Mouse (Mus musculus) embryonic fibroblast, embryonic 13.5 days (primary cell): ENCODE data around the gene Gse1.

Source experiments
- CTCF ChIP-seq: IDR thresholded peaks from 2 replicates; pipeline ENCODE4 v1.5.1; 2011; ENCODE audit warnings: mild to moderate bottlenecking, control low read depth, low read length, moderate library complexity, borderline replicate concordance; ENCODE audit not compliant: insufficient read depth
- POLR2A ChIP-seq: IDR thresholded peaks from 2 replicates; pipeline ENCODE4 v1.6.1; 2011; ENCODE audit warnings: low read depth, mild to moderate bottlenecking, control low read depth, low read length, moderate library complexity

DNA sequence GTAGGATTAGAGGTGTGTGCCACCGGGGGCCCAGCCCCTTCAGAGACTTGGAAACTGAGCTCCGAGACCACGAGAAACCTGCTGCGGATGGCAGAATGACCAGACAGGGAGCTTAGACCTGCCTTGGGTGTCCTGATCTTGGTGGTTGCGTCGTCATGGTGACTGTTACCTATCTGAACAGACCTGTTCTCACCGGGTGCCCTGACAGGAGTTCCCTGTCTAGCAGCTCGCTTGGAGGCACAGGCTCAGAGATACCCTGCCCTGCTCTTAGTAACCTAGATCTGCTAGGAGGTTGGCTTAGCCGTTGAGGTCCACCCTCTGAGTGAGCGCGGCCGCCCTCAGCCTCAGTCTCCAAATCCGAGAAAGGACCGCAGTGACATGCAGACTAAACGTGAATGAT lies 292.0 kb downstream of the Gse1 start:
- TF ChIP-seq POLR2A (no peak), CTCF (no peak)
